Mouse (Mus musculus): Measurements from ENCODE around the gene Ccdc85c. TPM values are rescaled to one million over a fixed set of nuclear protein-coding genes. Genes with fewer than 3 reads are reported as not detected.

Gene Ccdc85c
- total RNA-seq, 2 experiments from 2014 or later = 30.1 to 33.4 TPM

DNA sequence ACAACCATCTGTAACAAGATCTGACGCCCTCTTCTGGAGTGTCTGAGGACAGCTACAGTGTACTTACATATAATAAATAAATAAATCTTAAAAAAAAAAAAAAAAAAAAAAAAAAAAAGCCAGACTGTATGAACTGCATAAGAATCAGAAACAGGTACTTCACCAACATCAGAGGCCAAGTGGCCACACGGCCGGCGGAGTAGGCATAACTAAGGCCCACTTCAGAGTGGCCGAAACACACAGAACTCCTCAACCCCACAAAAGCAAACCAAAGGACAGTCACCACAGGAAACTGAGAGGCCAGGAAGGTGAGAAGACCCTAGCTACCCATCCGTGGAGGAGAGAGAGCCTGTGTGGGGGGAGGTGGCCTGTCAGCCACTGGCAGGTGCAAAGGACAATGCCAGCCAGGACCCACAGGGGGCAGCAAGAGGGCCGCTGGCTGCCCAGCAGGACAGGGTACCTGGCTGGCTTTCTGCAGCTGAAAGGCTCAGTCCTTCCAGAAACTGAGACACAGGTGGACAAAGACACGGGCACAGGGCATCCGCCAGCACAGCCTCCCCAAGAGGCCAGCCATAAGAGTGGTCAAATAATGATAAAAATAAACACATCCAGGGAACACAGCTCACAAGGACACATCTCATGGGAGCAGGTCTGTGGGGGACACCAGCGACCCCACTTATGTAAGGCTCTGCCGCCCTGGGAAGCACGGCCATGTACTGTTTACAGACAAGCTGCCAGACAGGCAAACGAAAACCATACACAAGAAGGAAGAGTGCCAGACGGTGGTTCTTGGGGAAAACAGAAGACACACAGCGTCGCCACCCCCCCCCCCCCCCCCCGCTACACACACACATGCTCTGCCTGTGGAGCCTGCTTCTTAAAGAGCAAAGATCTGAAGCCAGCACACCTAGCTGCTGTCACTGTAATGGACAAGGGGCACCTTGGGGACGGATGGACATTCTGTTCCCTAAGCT, 44.1 kb downstream of the Ccdc85c start:
- intact Hi-C loops (cut with DNase I) = no loop called here
- DNase-seq = peak; percentile 81
- Histone ChIP-seq H3K4me3 (no peak overlapping the region), H3K27ac (peak overlapping the region; percentile 35; the same call in 1 of the 2 replicates)
- peak; percentile 83 for TF ChIP-seq CTCF (IDR thresholded peaks at IDR 0.05)

DNA sequence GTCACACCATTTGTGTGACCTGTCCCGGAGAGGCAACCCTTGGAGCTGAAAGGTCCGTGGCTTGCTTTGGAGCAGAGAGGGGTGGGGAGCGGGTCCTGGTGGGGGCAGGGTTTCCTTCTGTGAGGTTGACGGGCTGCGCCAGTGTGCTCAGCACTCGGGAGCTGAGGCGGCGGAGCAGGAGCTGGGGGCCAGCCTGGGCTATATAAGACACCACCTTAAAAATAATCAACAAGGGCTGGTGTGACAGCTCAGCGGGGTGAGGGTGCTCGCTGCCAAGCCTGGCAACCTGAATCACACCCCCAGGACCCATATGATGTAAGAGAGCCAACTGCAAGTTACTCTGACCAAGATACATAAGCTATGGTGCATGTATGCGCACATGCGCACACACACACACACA, 45.1 kb downstream of the Ccdc85c start:
- TF ChIP-seq CTCF (IDR thresholded peaks at IDR 0.05) = no peak
- intact Hi-C loops (cut with DNase I) = no loop called here
- DNase-seq = no peak
- Histone ChIP-seq H3K4me3 (no peak overlapping the region), H3K27ac (no peak overlapping the region)

DNA sequence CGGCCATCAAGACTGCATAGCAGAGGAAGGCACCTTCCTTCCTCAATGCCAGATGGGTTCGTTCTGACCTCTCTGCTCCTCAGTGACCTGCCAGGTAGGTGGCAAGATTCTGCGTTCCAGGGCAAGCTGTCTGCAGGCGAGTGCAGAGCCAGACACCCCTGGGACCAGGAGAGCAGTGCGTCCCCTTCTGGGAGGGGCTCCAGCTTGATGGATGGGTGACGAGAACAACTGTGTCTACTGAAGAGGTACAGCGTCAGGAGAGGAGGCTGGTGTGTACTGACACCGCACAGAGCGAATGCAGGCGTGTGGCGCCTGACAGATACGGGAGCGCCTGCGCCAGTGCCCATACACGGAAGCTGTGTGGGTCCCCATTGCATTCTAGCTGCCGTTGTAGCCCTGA, 47.7 kb downstream of the Ccdc85c start:
- no peak overlapping the region for H3K4me3 ChIP-seq
- no peak for TF ChIP-seq CTCF (IDR thresholded peaks at IDR 0.05)
- no peak overlapping the region for H3K27ac ChIP-seq
- intact Hi-C loops (cut with DNase I) = no loop called here
- no peak for DNase-seq

DNA sequence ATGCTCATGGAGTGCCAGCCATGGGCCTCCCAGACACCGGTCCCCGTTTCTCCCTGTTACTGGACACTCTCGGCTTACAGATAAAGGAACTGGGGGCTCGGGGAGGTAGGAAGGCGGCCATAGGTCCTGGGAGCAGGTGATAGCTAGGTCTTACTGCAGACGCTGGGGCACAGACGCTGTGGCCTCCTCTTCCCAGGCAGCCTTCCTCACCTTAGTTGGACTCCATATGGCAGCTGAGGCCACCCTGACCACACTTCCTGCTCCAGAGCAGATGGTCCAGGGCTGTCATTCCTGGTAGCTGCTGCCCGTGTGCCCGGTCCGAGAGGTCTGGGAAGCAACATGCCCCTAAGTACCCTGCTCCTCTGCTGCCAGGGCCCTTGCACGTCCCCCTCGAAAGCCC, 48.3 kb downstream of the Ccdc85c start:
- TF ChIP-seq CTCF (IDR thresholded peaks at IDR 0.05) = no peak
- H3K27ac ChIP-seq = no peak overlapping the region
- DNase-seq = no peak
- intact Hi-C loops (cut with DNase I) = no loop called here
- H3K4me3 ChIP-seq = no peak overlapping the region

DNA sequence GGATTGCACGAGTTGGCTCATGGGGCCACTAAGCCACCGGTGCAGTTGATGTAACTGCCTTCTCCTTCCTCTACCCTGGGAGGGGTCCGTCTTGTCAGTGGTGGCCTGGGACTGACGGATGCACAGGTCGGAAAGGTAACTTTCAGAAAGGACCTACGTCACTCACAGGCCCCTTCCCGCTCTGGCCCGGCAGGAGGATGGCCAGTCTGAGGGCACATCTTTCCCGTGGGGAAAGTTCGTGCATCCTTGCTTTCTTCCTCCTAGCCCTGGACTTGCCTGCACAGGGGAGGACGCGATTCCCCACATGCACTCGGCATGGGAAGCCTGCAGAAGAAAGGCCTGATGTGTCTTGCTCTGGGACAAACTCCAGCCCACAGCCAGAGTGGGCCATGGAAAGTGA, 49.0 kb downstream of the Ccdc85c start:
- Histone ChIP-seq H3K27ac (no peak overlapping the region), H3K4me3 (no peak overlapping the region)
- intact Hi-C loops (cut with DNase I) = no loop called here
- TF ChIP-seq CTCF (IDR thresholded peaks at IDR 0.05) = no peak
- DNase-seq = no peak

DNA sequence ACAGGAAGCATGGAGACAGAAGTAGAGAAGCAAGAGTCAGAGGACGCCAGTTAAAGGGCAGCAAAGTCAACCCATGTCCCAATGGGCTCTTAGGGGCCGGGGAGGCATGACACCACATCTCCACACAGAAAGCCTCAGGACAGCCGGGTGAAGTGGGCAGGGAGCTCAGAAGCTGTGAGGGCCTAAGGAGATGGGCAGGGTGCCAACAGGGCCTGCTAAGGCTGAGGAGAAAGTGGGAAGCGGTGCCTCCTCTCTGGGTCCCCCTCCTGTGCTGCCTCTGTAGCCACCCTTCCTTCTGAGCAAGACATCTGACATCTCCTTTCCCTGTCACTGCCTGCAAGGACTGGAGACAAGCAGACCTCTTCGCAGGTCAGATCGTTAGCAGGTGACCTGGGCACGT, 49.4 kb downstream of the Ccdc85c start:
- Histone ChIP-seq H3K27ac (no peak overlapping the region), H3K4me3 (no peak overlapping the region)
- intact Hi-C loops (cut with DNase I) = no loop called here
- TF ChIP-seq CTCF (IDR thresholded peaks at IDR 0.05) = no peak
- no peak for DNase-seq

GRCm38 (mm10) chr12:108223357-108223756, 51.9 kb downstream of the Ccdc85c start:
- intact Hi-C loops (cut with DNase I) = no loop called here
- H3K4me3 ChIP-seq = no peak overlapping the region
- TF ChIP-seq CTCF (IDR thresholded peaks at IDR 0.05) = no peak
- H3K27ac ChIP-seq = peak overlapping the region; percentile 49; the same call in 1 of the 2 replicates
- DNase-seq = no peak

- Histone ChIP-seq H3K27ac (no peak overlapping the region), H3K4me3 (no peak overlapping the region)
- TF ChIP-seq CTCF (IDR thresholded peaks at IDR 0.05) = no peak
- no peak for DNase-seq
- intact Hi-C loops (cut with DNase I) = no loop called here
Measured at GRCm38 (mm10) chr12:108221712-108222111, 53.5 kb downstream of the Ccdc85c start.

GRCm38 (mm10) chr12:108221206-108221605, 54.0 kb downstream of the Ccdc85c start:
- Histone ChIP-seq H3K4me3 (no peak overlapping the region), H3K27ac (no peak overlapping the region)
- intact Hi-C loops (cut with DNase I) = no loop called here
- TF ChIP-seq CTCF (IDR thresholded peaks at IDR 0.05) = no peak
- no peak for DNase-seq

GRCm38 (mm10) chr12:108220621-108221020, 54.6 kb downstream of the Ccdc85c start:
- intact Hi-C loops (cut with DNase I) = no loop called here
- no peak for DNase-seq
- H3K4me3 ChIP-seq = no peak overlapping the region
- TF ChIP-seq CTCF (IDR thresholded peaks at IDR 0.05) = no peak
- H3K27ac ChIP-seq = no peak overlapping the region

GRCm38 (mm10) chr12:108219825-108220616, 55.2 kb downstream of the Ccdc85c start:
- no peak for TF ChIP-seq CTCF (IDR thresholded peaks at IDR 0.05)
- DNase-seq = no peak
- intact Hi-C loops (cut with DNase I) = no loop called here
- Histone ChIP-seq H3K4me3 (no peak overlapping the region), H3K27ac (no peak overlapping the region)

- no peak for TF ChIP-seq CTCF (IDR thresholded peaks at IDR 0.05)
- intact Hi-C loops (cut with DNase I) = no loop called here
- DNase-seq = no peak
- Histone ChIP-seq H3K27ac (no peak overlapping the region), H3K4me3 (no peak overlapping the region)
Measured at GRCm38 (mm10) chr12:108219163-108219562, 56.1 kb downstream of the Ccdc85c start.

GRCm38 (mm10) chr12:108217572-108217971, 57.7 kb downstream of the Ccdc85c start:
- peak; percentile 74 for TF ChIP-seq CTCF (IDR thresholded peaks at IDR 0.05)
- H3K4me3 ChIP-seq = no peak overlapping the region
- intact Hi-C loops (cut with DNase I) = loop anchor here (2.0 kb wide), 1 partner anchor 75 kb away; no protein-coding TSS in a partner anchor
- no peak overlapping the region for H3K27ac ChIP-seq
- DNase-seq = peak; percentile 74
